Mouse (Mus musculus) mouse embryonic stem cell (cell line): Measurements from ENCODE around the gene Tgfbr3.
"Not testable (repeated sequence)": the region's sequence is repeated elsewhere in the genome, so short reads cannot be mapped to it uniquely, and the experiment has no call there.

ENCODE experiments used
- in situ Hi-C, 2 experiments: fragments of 300-500 bp; cut with MboI; formaldehyde crosslinking; loops; 1 replicate in 1 of 2; 3 replicates in 1 of 2; pipeline ENCODE4 v1.14.3; 2019 to 2020; ENCODE audit warnings: low sequenced_read_pairs in 2 of 2, low pct_unique_long_range_greater_than_20kb in 1 of 2, mixed read lengths in 1 of 2; ENCODE audit not compliant: unreplicated experiment in 1 of 2

The Tgfbr3 gene

GRCm38 (mm10) chr5:107251751-107252305, 37.6 kb downstream of the Tgfbr3 start:
- in situ Hi-C loops: no loop called here

GRCm38 (mm10) chr5:107250548-107251272, 38.7 kb downstream of the Tgfbr3 start:
- in situ Hi-C loops: no loop called here

GRCm38 (mm10) chr5:107248732-107249131, 40.7 kb downstream of the Tgfbr3 start:
- in situ Hi-C loops: no loop called here

- in situ Hi-C loops: not testable (repeated sequence)
These were observed 41.1 kb downstream of the Tgfbr3 start for GRCm38 (mm10) chr5:107248302-107248701.

GRCm38 (mm10) chr5:107247786-107248185, 41.6 kb downstream of the Tgfbr3 start:
- in situ Hi-C loops: no loop called here

- in situ Hi-C loops: no loop called here
These were observed 46.0 kb downstream of the Tgfbr3 start for GRCm38 (mm10) chr5:107243445-107243844.

GRCm38 (mm10) chr5:107242993-107243392, 46.4 kb downstream of the Tgfbr3 start:
- in situ Hi-C loops: no loop called here

GRCm38 (mm10) chr5:107240276-107240675, 49.2 kb downstream of the Tgfbr3 start:
- in situ Hi-C loops: no loop called here

GRCm38 (mm10) chr5:107237971-107238426, 51.4 kb downstream of the Tgfbr3 start:
- in situ Hi-C loops: no loop called here

GRCm38 (mm10) chr5:107236975-107237374, 52.5 kb downstream of the Tgfbr3 start:
- in situ Hi-C loops: no loop called here

GRCm38 (mm10) chr5:107236039-107236438, 53.4 kb downstream of the Tgfbr3 start:
- in situ Hi-C loops: no loop called here

- in situ Hi-C loops: no loop called here
These were observed 55.8 kb downstream of the Tgfbr3 start for GRCm38 (mm10) chr5:107233366-107234354.

GRCm38 (mm10) chr5:107230189-107230588, 59.2 kb downstream of the Tgfbr3 start:
- in situ Hi-C loops: no loop called here

GRCm38 (mm10) chr5:107229037-107229436, 60.4 kb downstream of the Tgfbr3 start:
- in situ Hi-C loops: no loop called here

- in situ Hi-C loops: no loop called here
These were observed 61.8 kb downstream of the Tgfbr3 start for GRCm38 (mm10) chr5:107227580-107227979.

- in situ Hi-C loops: no loop called here
These were observed 64.5 kb downstream of the Tgfbr3 start for GRCm38 (mm10) chr5:107224820-107225417.

- in situ Hi-C loops: no loop called here
These were observed 65.3 kb downstream of the Tgfbr3 start for GRCm38 (mm10) chr5:107224151-107224550.

GRCm38 (mm10) chr5:107223483-107223882, 65.9 kb downstream of the Tgfbr3 start:
- in situ Hi-C loops: not testable (repeated sequence)

GRCm38 (mm10) chr5:107223029-107223428, 66.4 kb downstream of the Tgfbr3 start:
- in situ Hi-C loops: no loop called here
